Mouse (Mus musculus): ENCODE measurements at regions not wholly inside any gene's neighbourhood (a gene's known extent, or its start where the extent isn't known, plus 50 kb on each side); places are given as distances from the start of the nearest gene placed in this dataset.

GRCm38 (mm10) chr4:125266212-125266611 lies 138.6 kb upstream of the Zc3h12a start:
- no peak for DNase-seq (ENCODE audit: low spot score in 2 of 2)

GRCm38 (mm10) chr4:125265575-125265974 lies 137.9 kb upstream of the Zc3h12a start:
- no peak for DNase-seq (ENCODE audit: low spot score in 2 of 2)

- no peak for DNase-seq (ENCODE audit: low spot score in 2 of 2)
Observed at GRCm38 (mm10) chr4:125265065-125265464, 137.4 kb upstream of the Zc3h12a start.

GRCm38 (mm10) chr4:125261547-125261946 lies 133.9 kb upstream of the Zc3h12a start:
- no peak for DNase-seq (ENCODE audit: low spot score in 2 of 2)

- DNase-seq (ENCODE audit: low spot score in 2 of 2): no peak
Observed at GRCm38 (mm10) chr4:125259306-125259705, 131.7 kb upstream of the Zc3h12a start.

GRCm38 (mm10) chr4:125257916-125258315 lies 130.3 kb upstream of the Zc3h12a start:
- DNase-seq (ENCODE audit: low spot score in 2 of 2): no peak

GRCm38 (mm10) chr4:125253161-125253560 lies 125.5 kb upstream of the Zc3h12a start:
- DNase-seq (ENCODE audit: low spot score in 2 of 2): no peak

GRCm38 (mm10) chr4:125252228-125252627 lies 124.6 kb upstream of the Zc3h12a start:
- DNase-seq (ENCODE audit: low spot score in 2 of 2): no peak

GRCm38 (mm10) chr4:125249061-125249460 lies 121.4 kb upstream of the Zc3h12a start:
- no peak for DNase-seq (ENCODE audit: low spot score in 2 of 2)

GRCm38 (mm10) chr4:125246171-125246570 lies 118.5 kb upstream of the Zc3h12a start:
- DNase-seq (ENCODE audit: low spot score in 2 of 2): no peak

- DNase-seq (ENCODE audit: low spot score in 2 of 2): no peak
Observed at GRCm38 (mm10) chr4:125242512-125242911, 114.9 kb upstream of the Zc3h12a start.

- no peak for DNase-seq (ENCODE audit: low spot score in 2 of 2)
Observed at GRCm38 (mm10) chr4:125241577-125242262, 114.1 kb upstream of the Zc3h12a start.

- DNase-seq (ENCODE audit: low spot score in 2 of 2): peak in 1 of 2 experiments; percentile 33
Observed at GRCm38 (mm10) chr4:125231711-125232260, 104.1 kb upstream of the Zc3h12a start.

- DNase-seq (ENCODE audit: low spot score in 2 of 2): no peak
Observed at GRCm38 (mm10) chr4:125227194-125227593, 99.6 kb upstream of the Zc3h12a start.

- no peak for DNase-seq (ENCODE audit: low spot score in 2 of 2)
Observed at GRCm38 (mm10) chr4:125222922-125223321, 95.3 kb upstream of the Zc3h12a start.

GRCm38 (mm10) chr4:125220314-125220713 lies 92.7 kb upstream of the Zc3h12a start:
- no peak for DNase-seq (ENCODE audit: low spot score in 2 of 2)

GRCm38 (mm10) chr4:125219209-125219608 lies 91.6 kb upstream of the Zc3h12a start:
- DNase-seq (ENCODE audit: low spot score in 2 of 2): no peak

- DNase-seq (ENCODE audit: low spot score in 2 of 2): no peak
Observed at GRCm38 (mm10) chr4:125214306-125214705, 86.7 kb upstream of the Zc3h12a start.

- no peak for DNase-seq (ENCODE audit: low spot score in 2 of 2)
Observed at GRCm38 (mm10) chr4:125212176-125212530, 84.5 kb upstream of the Zc3h12a start.

- no peak for DNase-seq (ENCODE audit: low spot score in 2 of 2)
Observed at GRCm38 (mm10) chr4:125211459-125212175, 84.0 kb upstream of the Zc3h12a start.

- no peak for DNase-seq (ENCODE audit: low spot score in 2 of 2)
Observed at GRCm38 (mm10) chr4:125210719-125211118, 83.1 kb upstream of the Zc3h12a start.

- DNase-seq (ENCODE audit: low spot score in 2 of 2): no peak
Observed at GRCm38 (mm10) chr4:125208136-125208915, 80.7 kb upstream of the Zc3h12a start.
